ENCODE assay signal across 8 mouse cellular contexts in the genomic region with DNA sequence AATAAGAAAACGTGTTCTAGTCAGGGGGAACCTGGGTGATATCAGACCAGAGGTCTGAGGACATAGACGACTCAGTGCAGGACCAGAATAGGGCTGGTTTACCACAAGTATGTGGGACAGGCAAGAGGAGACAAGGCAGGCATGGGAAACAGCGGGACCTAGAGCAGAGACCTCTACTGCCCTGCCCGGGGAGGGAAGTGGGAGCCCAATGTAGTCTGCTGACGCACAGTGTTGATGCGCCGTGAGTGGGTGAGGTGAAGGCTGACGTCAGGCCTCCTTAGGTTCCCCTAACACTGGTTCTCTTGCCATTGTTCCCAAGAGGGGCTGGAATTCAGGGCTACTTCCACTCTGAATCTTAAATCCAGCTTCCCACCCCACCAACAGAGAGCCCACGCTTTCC. TPM values are rescaled to one million over a fixed set of nuclear protein-coding genes. Genes with fewer than 3 reads are reported as not detected.
DNase-seq lines count a peak whose midpoint lies in the region; ATAC-seq and TF ChIP-seq lines count a peak whose summit lies in the region.

No protein-coding gene starts in this region.

- H3K9me3 ChIP-seq in embryonic facial prominence, embryonic 11.5 days (replicated peaks; ENCODE audit: control insufficient read depth, low read length), result no peaks in the 10 kb centered on the region
- no peaks in the 10 kb centered on the region for H3K9me3 ChIP-seq in hindbrain, embryonic 13.5 days
- H3K9me3 ChIP-seq in lung, embryonic 16.5 days (ENCODE audit: control insufficient read depth, low read length), result no peaks in the 10 kb centered on the region
- no peaks in the 10 kb centered on the region for H3K9me3 ChIP-seq in stomach, postnatal 0 days (ENCODE audit: control insufficient read depth, low read length)

- TF ChIP-seq CTCF in stomach, postnatal 0 days (IDR thresholded peaks at IDR 0.05; ENCODE audit: low read depth), result no peak

- DNase-seq in heart, adult 11 months, result peak; percentile 97
- DNase-seq in heart, postnatal 36 days, result no peak
- no peak for DNase-seq in embryonic facial prominence, embryonic 11.5 days (ENCODE audit: low spot score)
- peak; percentile 36 for DNase-seq in stomach, postnatal 0 days (ENCODE audit: low spot score)
- no peak for DNase-seq in testis, postnatal 14 days (ENCODE audit: low spot score)
- DNase-seq in testis, postnatal 10 days (ENCODE audit: low spot score), result no peak

- intact Hi-C loops in heart, postnatal 36 days (cut with DNase I), result no loop called here

- H3K4me2 ChIP-seq in embryonic facial prominence, embryonic 11.5 days (ENCODE audit: low read depth, low read length), result 0 out of 2 replicates have a peak overlapping the region, but pooled peaks have one; percentile 10
- H3K4me2 ChIP-seq in hindbrain, embryonic 13.5 days, result peak overlapping the region; percentile 37
- peak overlapping the region; percentile 11; the same call in 1 of the 2 replicates for H3K4me2 ChIP-seq in lung, embryonic 16.5 days (ENCODE audit: low read depth, low read length)
- H3K4me2 ChIP-seq in stomach, postnatal 0 days (replicated peaks; ENCODE audit: low read depth), result peak overlapping the region; percentile 21; the same call in 1 of the 2 replicates

- H3K4me3 ChIP-seq in embryonic facial prominence, embryonic 11.5 days (ENCODE audit: low read depth, low read length), result no peak overlapping the region
- 0 out of 2 replicates have a peak overlapping the region, but pooled peaks have one; percentile 4 for H3K4me3 ChIP-seq in hindbrain, embryonic 13.5 days
- H3K4me3 ChIP-seq in lung, embryonic 16.5 days (ENCODE audit: low read length), result no peak overlapping the region
- no peak overlapping the region for H3K4me3 ChIP-seq in stomach, postnatal 0 days (ENCODE audit: low read depth, low read length)

- H3K27me3 ChIP-seq in embryonic facial prominence, embryonic 11.5 days (ENCODE audit: control insufficient read depth, insufficient read depth, low read length), result no peaks in the 10 kb centered on the region
- no peaks in the 10 kb centered on the region for H3K27me3 ChIP-seq in hindbrain, embryonic 13.5 days
- no peaks in the 10 kb centered on the region; the same call in 1 of the 2 replicates for H3K27me3 ChIP-seq in lung, embryonic 16.5 days (ENCODE audit: control insufficient read depth, insufficient read depth, low read depth, low read length)
- no peaks in the 10 kb centered on the region for H3K27me3 ChIP-seq in stomach, postnatal 0 days (ENCODE audit: control insufficient read depth, insufficient read depth, low read length)

- TF ChIP-seq EP300 in stomach, postnatal 0 days (optimal IDR thresholded peaks at IDR 0.05), result no peak

- no peak for ATAC-seq in embryonic facial prominence, embryonic 11.5 days (replicated peaks; ENCODE audit: insufficient number of reproducible peaks, low FRiP score, low TSS enrichment, low read depth)
- no peak for ATAC-seq in hindbrain, embryonic 13.5 days (ENCODE audit: low FRiP score)
- no peak for ATAC-seq in lung, embryonic 16.5 days (ENCODE audit: low read depth)
- no peak for ATAC-seq in stomach, postnatal 0 days (ENCODE audit: low FRiP score, low TSS enrichment)

- WGBS in embryonic facial prominence, embryonic 11.5 days, result 67% methylated on average over 9 of the region's 9 CpGs
- 56% methylated on average over 9 of the region's 9 CpGs for WGBS in hindbrain, embryonic 13.5 days
- WGBS in lung, embryonic 16.5 days, result 43% methylated on average over 9 of the region's 9 CpGs
- 39% methylated on average over 9 of the region's 9 CpGs for WGBS in stomach, postnatal 0 days

- H3K9ac ChIP-seq in embryonic facial prominence, embryonic 11.5 days (replicated peaks; ENCODE audit: low read length), result 0 out of 2 replicates have a peak overlapping the region, but pooled peaks have one; percentile 6
- peak overlapping the region; percentile 60 for H3K9ac ChIP-seq in hindbrain, embryonic 13.5 days
- H3K9ac ChIP-seq in lung, embryonic 16.5 days (ENCODE audit: low read length), result peak overlapping the region; percentile 51
- 0 out of 2 replicates have a peak overlapping the region, but pooled peaks have one; percentile 27 for H3K9ac ChIP-seq in stomach, postnatal 0 days (ENCODE audit: low read length)

- no peaks in the 10 kb centered on the region for H3K36me3 ChIP-seq in embryonic facial prominence, embryonic 11.5 days (replicated peaks; ENCODE audit: control insufficient read depth, insufficient read depth, low read depth, low read length)
- no peaks in the 10 kb centered on the region for H3K36me3 ChIP-seq in hindbrain, embryonic 13.5 days
- H3K36me3 ChIP-seq in lung, embryonic 16.5 days (ENCODE audit: control insufficient read depth, insufficient read depth, low read length), result no peaks in the 10 kb centered on the region
- H3K36me3 ChIP-seq in stomach, postnatal 0 days (ENCODE audit: control insufficient read depth, insufficient read depth, low read length), result no peaks in the 10 kb centered on the region

- H3K27ac ChIP-seq in embryonic facial prominence, embryonic 11.5 days (replicated peaks; ENCODE audit: low read depth, low read length), result no peak overlapping the region
- peak overlapping the region; percentile 71 for H3K27ac ChIP-seq in hindbrain, embryonic 13.5 days
- no peak overlapping the region for H3K27ac ChIP-seq in lung, embryonic 16.5 days (ENCODE audit: low read length)
- H3K27ac ChIP-seq in stomach, postnatal 0 days (replicated peaks), result 0 out of 2 replicates have a peak overlapping the region, but pooled peaks have one; percentile 25

- peaks cover 5% of the 10 kb centered on the region for H3K4me1 ChIP-seq in embryonic facial prominence, embryonic 11.5 days (ENCODE audit: control insufficient read depth, insufficient read depth, low read length)
- peaks cover 69% of the 10 kb centered on the region for H3K4me1 ChIP-seq in hindbrain, embryonic 13.5 days (replicated peaks)
- H3K4me1 ChIP-seq in lung, embryonic 16.5 days (replicated peaks; ENCODE audit: control insufficient read depth, insufficient read depth, low read length), result peaks cover 34% of the 10 kb centered on the region
- H3K4me1 ChIP-seq in stomach, postnatal 0 days (replicated peaks; ENCODE audit: control insufficient read depth, insufficient read depth), result peaks cover 26% of the 10 kb centered on the region

RNA-seq across cellular contexts. Expression of a gene that starts 2.7 kb away (rescaled TPM):
- total RNA-seq in heart, postnatal 36 days (2021), result 100 to 1,000 TPM; 113 to 115 TPM
- 32.2 and 38.0 TPM in 2 replicates for polyA plus RNA-seq in embryonic facial prominence, embryonic 11.5 days (2014; fragmentation: Nextera tagmentation; extraction: Ambion mirVana)
- polyA plus RNA-seq in hindbrain, embryonic 13.5 days (2015; fragmentation: Nextera tagmentation; extraction: Ambion mirVana), result 20.2 and 22.8 TPM in 2 replicates
- 48.1 and 53.8 TPM in 2 replicates for polyA plus RNA-seq in lung, embryonic 16.5 days (2015; fragmentation: Nextera tagmentation; extraction: Ambion mirVana)
- 22.9 and 29.8 TPM in 2 replicates for polyA plus RNA-seq in stomach, postnatal 0 days (2015; fragmentation: Nextera tagmentation; extraction: Ambion mirVana)

Comparison
In these comparisons a context has a peak if more than half of its experiments do, and no peak if none do; other contexts are left out.
1. DNase-seq: peak in heart, adult 11 months (single experiment) and stomach, postnatal 0 days (single experiment); none in heart, postnatal 36 days (0 of 2), embryonic facial prominence, embryonic 11.5 days (single experiment), testis, postnatal 14 days (single experiment) and testis, postnatal 10 days (single experiment).
2. H3K27ac ChIP-seq: peak in hindbrain, embryonic 13.5 days (single experiment) and stomach, postnatal 0 days (single experiment); none in embryonic facial prominence, embryonic 11.5 days (single experiment) and lung, embryonic 16.5 days (single experiment).
3. H3K9ac ChIP-seq: peak in every context shown above with its lines; median percentile 60 in hindbrain, embryonic 13.5 days; 51 in lung, embryonic 16.5 days; 27 in stomach, postnatal 0 days; 6 in embryonic facial prominence, embryonic 11.5 days.
4. Peak in every context shown above with its lines, with median percentiles within 50 percentile points of each other: H3K4me2 ChIP-seq.